Mouse (Mus musculus) testis, adult 10 weeks (tissue): Measurements from ENCODE around the gene Rnf227. TPM values are rescaled to one million over a fixed set of nuclear protein-coding genes. Genes with fewer than 3 reads are reported as not detected.

Experiments used
- polyA plus RNA-seq: library from polyadenylated mRNA; stranded (reverse); fragments of 350-450 nt; fragmentation: Illumina TruSeq; extraction: RNeasy Lipid Tissue Mini Kit (QIAGEN cat#74804); gene quantifications from one replicate; pipeline ENCODE4 v1.2.3, GENCODE M21; 2014; ENCODE audit warnings: low read depth, low replicate concordance

The Rnf227 gene
- 20.7 TPM for polyA plus RNA-seq

DNA sequence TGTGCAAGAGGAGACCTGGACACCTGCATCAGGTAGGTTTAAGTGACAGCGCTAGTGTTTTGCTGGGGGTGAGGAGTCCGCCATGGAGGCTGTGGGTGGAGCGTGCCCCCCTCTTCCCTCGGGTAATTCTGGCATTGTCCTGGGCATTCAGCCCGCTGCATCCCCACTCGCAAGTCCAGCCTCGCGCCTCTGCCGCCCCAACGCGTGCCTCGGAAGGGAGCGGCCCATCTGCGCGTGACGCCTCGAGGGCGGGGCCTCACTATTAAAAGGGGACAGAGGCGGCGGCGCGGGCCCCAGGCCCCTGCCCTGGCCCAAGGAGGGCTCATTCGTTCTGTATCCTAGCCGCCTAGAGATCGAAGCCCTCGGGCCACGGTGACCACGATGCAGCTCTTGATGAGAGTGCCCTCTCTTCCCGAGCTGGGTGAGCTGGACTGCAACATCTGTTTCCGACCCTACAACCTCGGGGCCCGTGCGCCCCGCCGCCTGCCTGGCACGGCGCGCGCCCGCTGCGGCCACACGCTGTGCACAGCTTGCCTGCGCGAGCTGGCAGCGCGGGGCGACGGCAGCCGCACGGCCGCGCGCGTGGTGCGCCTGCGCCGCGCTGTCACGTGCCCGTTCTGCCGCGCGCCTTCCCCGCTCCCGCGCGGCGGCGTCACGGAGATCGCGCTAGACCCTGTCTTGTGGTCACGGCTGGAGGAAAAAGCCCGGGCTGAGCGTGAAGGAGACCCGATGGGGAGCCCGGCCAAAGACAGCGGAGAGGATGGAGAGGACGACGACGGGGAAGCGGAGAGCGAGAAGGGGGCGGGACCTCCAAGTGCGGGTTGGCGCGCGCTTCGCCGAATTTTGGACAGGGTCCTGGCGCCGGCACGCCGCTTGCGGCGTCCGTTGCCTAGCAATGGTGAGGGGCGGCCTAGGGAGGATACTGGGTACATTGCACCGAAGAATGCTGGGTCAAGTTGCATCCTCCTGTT is at the start of gene Rnf227:
Rnf227 (plus strand) TSS at position 301 of the 971 bp plus-strand sequence.

DNA sequence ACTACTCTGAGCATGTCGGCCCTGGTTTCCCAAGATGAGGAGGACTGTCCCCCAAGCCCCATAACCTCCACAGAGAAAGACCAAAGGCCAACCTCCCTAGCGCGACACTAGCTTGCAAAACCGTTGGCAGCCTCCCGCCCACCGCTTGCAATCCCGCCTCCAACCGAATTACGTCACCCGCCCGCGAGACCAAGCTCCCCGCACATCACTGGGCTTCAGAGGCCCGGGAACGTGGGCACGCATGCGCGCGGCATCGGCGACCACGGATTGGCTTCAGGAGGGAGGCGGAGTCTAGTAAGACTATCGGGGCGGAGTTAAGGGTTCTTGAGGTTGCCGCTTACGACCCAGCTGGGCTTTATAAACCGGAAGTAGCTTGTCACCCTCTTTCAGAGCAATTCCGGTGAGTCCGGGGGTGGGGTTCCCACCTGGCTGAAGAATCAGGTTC is 16.6 kb upstream of the Rnf227 start, which contains the start of the genes Cntrob and Trappc1:
Cntrob (minus strand) TSS at position 109 of the 445 bp plus-strand sequence.
Trappc1 (plus strand) TSS at position 314 of the 445 bp plus-strand sequence.

DNA sequence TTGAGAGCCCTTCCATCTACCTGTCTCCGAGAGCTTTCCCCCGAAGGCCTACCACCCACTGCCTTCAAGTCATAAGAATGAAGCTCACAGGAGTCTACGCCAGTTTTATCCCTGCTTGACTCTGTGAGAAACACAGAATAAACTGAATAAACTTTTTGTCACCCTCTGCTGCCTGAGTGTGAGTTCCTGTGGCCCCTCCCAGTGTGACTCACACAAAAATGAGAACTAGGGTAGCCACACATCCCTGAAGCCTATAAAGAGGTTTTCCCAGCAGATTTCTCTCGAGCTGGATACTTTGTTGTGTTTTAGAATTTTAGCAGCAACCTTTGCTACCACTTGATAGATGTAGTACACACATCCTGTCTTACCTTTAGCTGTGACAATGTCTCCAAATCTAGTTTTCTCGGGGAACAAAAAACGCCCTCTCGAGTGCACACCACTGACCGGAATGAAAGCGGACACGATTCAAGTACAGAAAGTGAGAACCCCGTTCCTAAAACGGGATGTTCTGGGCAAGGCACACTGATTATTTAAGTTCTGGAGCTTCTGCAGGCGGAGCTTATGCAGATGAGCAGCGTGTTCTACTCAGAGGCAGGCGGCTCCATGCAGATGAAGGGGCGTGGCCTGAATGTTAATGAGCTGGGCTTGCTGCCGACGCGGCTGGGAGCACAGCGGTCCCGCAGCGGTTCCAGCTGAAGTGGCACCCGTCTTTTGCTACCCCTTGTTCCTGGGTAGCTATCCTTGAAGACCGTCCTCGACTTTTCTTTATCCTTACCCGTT is 14.4 kb upstream of the Rnf227 start, which contains the start of gene Kcnab3:
Kcnab3 (plus strand) TSS at position 631 of the 780 bp plus-strand sequence.

DNA sequence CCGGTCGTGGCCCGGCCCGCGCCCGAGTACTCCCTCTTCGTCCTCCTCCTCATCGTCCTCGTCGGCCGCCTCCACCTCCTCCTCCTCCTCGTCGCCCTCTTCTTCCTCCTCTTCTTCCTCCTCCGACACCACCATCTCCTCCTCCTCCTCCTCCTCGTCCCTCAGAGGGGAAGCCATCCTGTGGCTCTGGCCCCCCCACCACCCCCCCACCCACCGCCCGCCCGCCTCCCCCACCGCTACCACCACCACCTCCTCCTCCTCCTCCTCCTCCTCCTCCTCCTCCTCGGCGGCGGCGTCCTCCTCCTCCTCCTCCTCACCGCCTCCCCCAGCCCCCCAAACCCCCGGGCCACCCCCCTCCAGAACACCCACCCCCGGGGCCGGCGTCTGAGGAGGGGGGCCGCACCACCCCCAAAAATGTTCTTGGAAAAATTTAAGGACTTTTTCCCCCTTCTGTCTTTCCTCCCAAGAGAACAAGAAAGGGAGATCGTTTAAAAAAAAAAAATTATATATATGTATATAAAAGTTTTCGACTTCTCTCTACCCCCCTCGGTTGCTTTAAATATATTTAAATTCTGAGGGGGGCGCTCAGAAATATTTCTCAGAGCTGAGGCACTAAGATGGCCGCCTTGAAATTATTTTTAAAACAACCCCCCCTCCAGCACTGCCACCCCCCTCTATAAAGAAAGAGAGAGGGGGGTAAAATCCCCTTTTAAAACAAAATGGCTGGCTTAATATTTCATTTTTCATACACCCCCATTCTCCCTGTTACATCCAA is 29.1 kb downstream of the Rnf227 start, which contains the start of gene Chd3:
Chd3 (minus strand) TSS at position 192 of the 775 bp plus-strand sequence.

Other genes with a start within 250 kb of the Rnf227 start
- gene Per1, start 245.2 kb upstream of the Rnf227 start, polyA plus RNA-seq, result 2.2 TPM
- gene Hes7, start 220.1 kb upstream of the Rnf227 start, polyA plus RNA-seq, result not detected
- not detected for gene 9130213A22Rik, start 217.9 kb upstream of the Rnf227 start, polyA plus RNA-seq
- 0.77 TPM for gene Aloxe3, start 214.6 kb upstream of the Rnf227 start, polyA plus RNA-seq
- not detected for gene Alox12b, start 183.5 kb upstream of the Rnf227 start, polyA plus RNA-seq
- gene Alox8, start 142.6 kb upstream of the Rnf227 start, polyA plus RNA-seq, result not detected
- 0.06 TPM for gene Gucy2e, start 103.4 kb upstream of the Rnf227 start, polyA plus RNA-seq
- 13.3 TPM for gene Cntrob, start 16.7 kb upstream of the Rnf227 start, polyA plus RNA-seq
- 24.6 TPM for gene Trappc1, start 16.5 kb upstream of the Rnf227 start, polyA plus RNA-seq
- 4.8 TPM for gene Kcnab3, start 14.2 kb upstream of the Rnf227 start, polyA plus RNA-seq
- 8.0 TPM for gene Chd3, start 28.9 kb downstream of the Rnf227 start, polyA plus RNA-seq
- 48.5 TPM for gene Naa38, start 55.0 kb downstream of the Rnf227 start, polyA plus RNA-seq
- gene Cyb5d1, start 55.2 kb downstream of the Rnf227 start, polyA plus RNA-seq, result 33.5 TPM
- gene Tmem88, start 57.8 kb downstream of the Rnf227 start, polyA plus RNA-seq, result 0.13 TPM
- 0.98 TPM for gene Kdm6b, start 73.2 kb downstream of the Rnf227 start, polyA plus RNA-seq
- 10.4 TPM for gene Dnah2, start 208.6 kb downstream of the Rnf227 start, polyA plus RNA-seq
- 0.48 TPM for gene Efnb3, start 219.7 kb downstream of the Rnf227 start, polyA plus RNA-seq
- gene Wrap53, start 239.8 kb downstream of the Rnf227 start, polyA plus RNA-seq, result 1.1 TPM
- 2.5 TPM for gene Trp53, start 239.9 kb downstream of the Rnf227 start, polyA plus RNA-seq